Mouse (Mus musculus) MEL (cell line): ENCODE data around the gene Hemk1. TPM values are rescaled to one million over a fixed set of nuclear protein-coding genes. Genes with fewer than 3 reads are reported as not detected.

ENCODE experiments used
- DNase-seq: peaks from one replicate; pipeline ENCODE4 v3.0.0; 2011; ENCODE audit warnings: low read depth, low spot score
- H3K27ac ChIP-seq: 2 replicates; pipeline ENCODE4 v1.5.1; 2012; ENCODE audit warnings: low read depth, mild to moderate bottlenecking, control low read depth, low read length, moderate library complexity; ENCODE audit not compliant: control insufficient read depth
- H3K27me3 ChIP-seq, 2 experiments: fragments of 150-350 bp in 1 of 2; sonication (generic) in 1 of 2; 2 replicates each; pipeline ENCODE4 v1.6.1; 2012; ENCODE audit warnings: low read length in 2 of 2, mild to moderate bottlenecking in 2 of 2, improper control_type of control experiment in 1 of 2, moderate library complexity in 1 of 2; ENCODE audit not compliant: insufficient read depth in 2 of 2, control insufficient read depth in 1 of 2
- H3K36me3 ChIP-seq, 2 experiments: 2 replicates each; pipeline ENCODE4 v1.6.1; 2012 to 2014; ENCODE audit warnings: low read length in 2 of 2, improper control_type of control experiment in 1 of 2, inconsistent platforms in 1 of 2, mild to moderate bottlenecking in 1 of 2; ENCODE audit not compliant: insufficient read depth in 2 of 2, control insufficient read depth in 1 of 2
- H3K4me1 ChIP-seq, 2 experiments: fragments of 150-350 bp in 1 of 2; sonication (generic) in 1 of 2; 2 replicates each; pipeline ENCODE4 v1.6.1; 2012; ENCODE audit warnings: low read length in 2 of 2, improper control_type of control experiment in 1 of 2, mild to moderate bottlenecking in 1 of 2; ENCODE audit not compliant: insufficient read depth in 2 of 2, control insufficient read depth in 1 of 2
- H3K4me3 ChIP-seq, 2 experiments: fragments of 150-350 bp in 1 of 2; sonication (generic) in 1 of 2; 2 replicates each; pipeline ENCODE4 v1.5.1; 2012; ENCODE audit warnings: low read depth in 2 of 2, low read length in 2 of 2, mild to moderate bottlenecking in 2 of 2, moderate library complexity in 2 of 2, control low read depth in 1 of 2, improper control_type of control experiment in 1 of 2; ENCODE audit not compliant: control insufficient read depth in 1 of 2, insufficient read depth in 1 of 2
- H3K79me2 ChIP-seq: 2 replicates; pipeline ENCODE4 v1.6.1; 2012; ENCODE audit warnings: mild to moderate bottlenecking, low read length, moderate library complexity; ENCODE audit not compliant: control insufficient read depth, poor library complexity, insufficient read depth
- H3K9ac ChIP-seq: 2 replicates; pipeline ENCODE4 v1.6.1; 2012; ENCODE audit warnings: low read depth, mild to moderate bottlenecking, control low read depth, low read length, moderate library complexity; ENCODE audit not compliant: control insufficient read depth, poor library complexity, severe bottlenecking
- H3K9me3 ChIP-seq: fragments of 150-350 bp; sonication (generic); replicated peaks from 2 replicates; pipeline ENCODE4 v1.6.1; 2012; ENCODE audit warnings: mild to moderate bottlenecking, low read length, improper control_type of control experiment, moderate library complexity; ENCODE audit not compliant: insufficient read depth
- BHLHE40 ChIP-seq: IDR thresholded peaks from 2 replicates; pipeline ENCODE4 v1.6.1; 2012; ENCODE audit warnings: low read depth, mild to moderate bottlenecking, inconsistent platforms, low read length, improper control_type of control experiment, borderline replicate concordance
- CTCF ChIP-seq, 3 experiments: IDR thresholded peaks in 2 of 3; conservative IDR thresholded peaks in 1 of 3; 2 replicates each; pipeline ENCODE4 v1.5.1; 2011 to 2012; ENCODE audit warnings: low read length in 3 of 3, low read depth in 2 of 3, mild to moderate bottlenecking in 2 of 3, improper control_type of control experiment in 1 of 3, inconsistent platforms in 1 of 3, mixed read lengths in 1 of 3, moderate library complexity in 1 of 3; ENCODE audit not compliant: control insufficient read depth in 1 of 3, insufficient read depth in 1 of 3, poor library complexity in 1 of 3, severe bottlenecking in 1 of 3
- ELF1 ChIP-seq: IDR thresholded peaks from 2 replicates; pipeline ENCODE4 v1.6.1; 2014; ENCODE audit warnings: low read depth, mild to moderate bottlenecking, inconsistent platforms, low read length, improper control_type of control experiment, moderate library complexity
- EP300 ChIP-seq, 2 experiments: IDR thresholded peaks; 2 replicates each; pipeline ENCODE4 v1.6.1; 2011; ENCODE audit warnings: improper control_type of control experiment in 2 of 2, low read length in 2 of 2, low read depth in 1 of 2, mild to moderate bottlenecking in 1 of 2
- ETS1 ChIP-seq: IDR thresholded peaks from 2 replicates; pipeline ENCODE4 v1.6.1; 2012; ENCODE audit warnings: low read depth, mild to moderate bottlenecking, inconsistent platforms, low read length, improper control_type of control experiment, moderate library complexity
- GATA1 ChIP-seq: IDR thresholded peaks from 2 replicates; pipeline ENCODE4 v1.6.1; 2011; ENCODE audit warnings: low read depth, low read length, improper control_type of control experiment
- KAT2A ChIP-seq: conservative IDR thresholded peaks from 2 replicates; pipeline ENCODE4 v1.6.1; 2012; ENCODE audit warnings: low read depth, low read length, improper control_type of control experiment, inconsistent platforms
- MAZ ChIP-seq: IDR thresholded peaks from 2 replicates; pipeline ENCODE4 v1.6.1; 2012; ENCODE audit warnings: low read depth, mild to moderate bottlenecking, inconsistent platforms, low read length, improper control_type of control experiment
- MEF2A ChIP-seq: IDR thresholded peaks from 2 replicates; pipeline ENCODE4 v1.6.1; 2014; ENCODE audit warnings: low read depth, mild to moderate bottlenecking, inconsistent platforms, low read length, improper control_type of control experiment; ENCODE audit not compliant: poor library complexity, insufficient replicate concordance, severe bottlenecking; ENCODE audit errors: extremely low read depth
- MYB ChIP-seq: IDR thresholded peaks from 2 replicates; pipeline ENCODE4 v1.6.1; 2011; ENCODE audit warnings: mild to moderate bottlenecking, low read depth, low read length, improper control_type of control experiment
- MYC ChIP-seq: IDR thresholded peaks from 2 replicates; pipeline ENCODE4 v1.6.1; 2011; ENCODE audit warnings: low read depth, mild to moderate bottlenecking, low read length, improper control_type of control experiment, moderate library complexity
- NRF1 ChIP-seq: IDR thresholded peaks from 2 replicates; pipeline ENCODE4 v1.6.1; 2014; ENCODE audit warnings: low read depth, mild to moderate bottlenecking, inconsistent platforms, low read length, improper control_type of control experiment, moderate library complexity; ENCODE audit not compliant: poor library complexity, insufficient read depth, severe bottlenecking
- POLR2AphosphoS2 ChIP-seq: IDR thresholded peaks from 2 replicates; pipeline ENCODE4 v1.6.1; 2011; ENCODE audit warnings: low read length, improper control_type of control experiment
- RAD21 ChIP-seq: IDR thresholded peaks from 2 replicates; pipeline ENCODE4 v1.6.1; 2011; ENCODE audit warnings: mild to moderate bottlenecking, low read depth, low read length, improper control_type of control experiment
- RCOR1 ChIP-seq: IDR thresholded peaks from 2 replicates; pipeline ENCODE4 v1.6.1; 2012; ENCODE audit warnings: low read depth, mild to moderate bottlenecking, inconsistent platforms, low read length, improper control_type of control experiment
- SIN3A ChIP-seq: IDR thresholded peaks from 2 replicates; pipeline ENCODE4 v1.6.1; 2012; ENCODE audit warnings: low read length, improper control_type of control experiment, inconsistent platforms
- SMC3 ChIP-seq: IDR thresholded peaks from 2 replicates; pipeline ENCODE4 v1.6.1; 2011; ENCODE audit warnings: low read depth, low read length, improper control_type of control experiment
- TCF12 ChIP-seq: IDR thresholded peaks from 2 replicates; pipeline ENCODE4 v1.6.1; 2014; ENCODE audit warnings: low read depth, mild to moderate bottlenecking, inconsistent platforms, low read length, improper control_type of control experiment, moderate library complexity
- USF1 ChIP-seq: IDR thresholded peaks from 2 replicates; pipeline ENCODE4 v1.6.1; 2014; ENCODE audit warnings: low read depth, mild to moderate bottlenecking, inconsistent platforms, low read length, improper control_type of control experiment, moderate library complexity
- USF2 ChIP-seq, 2 experiments: IDR thresholded peaks; 2 replicates each; pipeline ENCODE4 v1.6.1; 2011 to 2012; ENCODE audit warnings: improper control_type of control experiment in 2 of 2, low read length in 2 of 2, borderline replicate concordance in 1 of 2, inconsistent platforms in 1 of 2, low read depth in 1 of 2, mild to moderate bottlenecking in 1 of 2; ENCODE audit not compliant: insufficient read depth in 1 of 2
- ZMIZ1 ChIP-seq: IDR thresholded peaks from 2 replicates; pipeline ENCODE4 v1.6.1; 2012; ENCODE audit warnings: low read depth, mild to moderate bottlenecking, inconsistent platforms, low read length, improper control_type of control experiment, moderate library complexity
- polyA plus RNA-seq, 2 experiments: library from polyadenylated mRNA; stranded (reverse) in 1 of 2; unstranded in 1 of 2; fragments of >175 nt in 1 of 2; fragments of >200 nt in 1 of 2; gene quantifications; 2 replicates each; pipeline versions ENCODE4 v1.2.1 to v1.2.4; 2012; ENCODE audit warnings: low replicate concordance in 2 of 2, low read depth in 1 of 2; ENCODE audit not compliant: insufficient read length in 2 of 2, insufficient read depth in 1 of 2, missing spikeins in 1 of 2
- total RNA-seq: library from RNA; depleted of rRNA; stranded (reverse); fragments of 300-350 nt; gene quantifications from 2 replicates; pipeline ENCODE4 v1.2.3, GENCODE M21; 2012

Gene Hemk1
- total and polyA plus RNA-seq, 3 experiments, result 7.5 to 11.8 TPM; not detected in 1

DNA sequence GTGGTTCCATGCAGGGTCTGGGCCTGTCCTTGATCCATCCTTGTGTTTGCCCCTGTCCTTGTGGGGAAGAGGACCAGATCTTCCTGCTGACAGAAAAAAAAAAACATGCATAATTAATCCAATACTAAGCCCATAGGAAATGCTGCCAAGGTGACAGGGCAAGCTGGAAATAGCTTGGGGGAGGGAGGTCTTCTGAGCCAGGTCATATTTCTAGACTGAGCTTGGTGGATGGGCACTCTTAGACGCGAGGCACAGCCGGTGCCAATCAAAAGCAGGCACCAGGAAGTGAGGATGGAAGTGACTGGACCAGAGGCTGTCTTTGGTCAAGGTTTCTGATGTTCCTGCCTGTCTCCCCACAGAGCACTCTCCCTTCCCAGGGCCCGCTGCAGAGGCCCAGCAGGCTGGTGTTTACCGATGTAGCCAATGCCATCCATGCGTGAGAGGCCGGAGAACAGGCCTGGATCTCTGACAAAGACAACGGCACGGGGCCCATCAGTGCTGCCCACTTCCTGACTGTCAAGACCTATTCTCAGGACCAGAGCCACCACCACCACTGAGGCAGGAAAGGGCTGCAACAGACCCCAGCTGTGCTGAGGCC lies 9.5 kb upstream of the Hemk1 start:
- no peak for DNase-seq
- Histone ChIP-seq H3K9ac (no peak overlapping the region), H3K4me3 (no peak overlapping the region), H3K36me3 (peaks cover 0 to 6% of the 10 kb centered on the region in 2 experiments; a peak in 2 of 4 replicates), H3K79me2 (no peaks in the 10 kb centered on the region), H3K4me1 (peaks cover 0 to 10% of the 10 kb centered on the region in 2 experiments; a peak in 1 of 4 replicates)
- TF ChIP-seq RAD21, result no peak
- no peak for TF ChIP-seq BHLHE40
- no peak for TF ChIP-seq MEF2A
- TF ChIP-seq, all 39 proteins: peak for 0
- no peak overlapping the region for H3K27ac ChIP-seq
- H3K9me3 ChIP-seq, result no peaks in the 10 kb centered on the region
- H3K27me3 ChIP-seq, result no peaks in the 10 kb centered on the region; a peak in 2 of 4 replicates

- no peak overlapping the region for H3K9ac ChIP-seq
- no peak overlapping the region for H3K27ac ChIP-seq
- no peaks in the 10 kb centered on the region for H3K9me3 ChIP-seq
- H3K4me1 ChIP-seq, result peaks cover 0 to 12% of the 10 kb centered on the region in 2 experiments; a peak in 2 of 4 replicates
- H3K4me3 ChIP-seq, result no peak overlapping the region
- TF ChIP-seq NRF1, result no peak
- no peak for TF ChIP-seq TCF12
- TF ChIP-seq USF1, result no peak
- no peak for TF ChIP-seq CTCF (IDR thresholded peaks at IDR 0.05 in 2 of 3, conservative IDR thresholded peaks at IDR 0.05 in 1 of 3; ENCODE audit: control insufficient read depth in 1 of 3, insufficient read depth in 1 of 3, low read depth in 2 of 3, low read length in 3 of 3, poor library complexity in 1 of 3, severe bottlenecking in 1 of 3)
- TF ChIP-seq USF2 (IDR thresholded peaks at IDR 0.05; ENCODE audit: borderline replicate concordance in 1 of 2, insufficient read depth in 1 of 2, low read depth in 1 of 2, low read length in 2 of 2), result no peak
- TF ChIP-seq MYC, result no peak
- no peak for TF ChIP-seq GATA1
- no peak for TF ChIP-seq ZMIZ1
- TF ChIP-seq KAT2A, result no peak
- TF ChIP-seq MEF2A, result no peak
- TF ChIP-seq SIN3A, result no peak
- no peak for TF ChIP-seq MAZ
- TF ChIP-seq POLR2AphosphoS2, result no peak
- TF ChIP-seq ETS1, result no peak
- TF ChIP-seq ELF1, result no peak
- no peak for TF ChIP-seq RAD21
- no peak for TF ChIP-seq MYB
- TF ChIP-seq SMC3, result no peak
- TF ChIP-seq EP300 (IDR thresholded peaks at IDR 0.05; ENCODE audit: low read depth in 1 of 2, low read length in 2 of 2), result no peak
- no peak for TF ChIP-seq RCOR1
- H3K27me3 ChIP-seq, result no peaks in the 10 kb centered on the region; a peak in 1 of 4 replicates
- peaks cover 0 to 6% of the 10 kb centered on the region in 2 experiments; a peak in 2 of 4 replicates for H3K36me3 ChIP-seq
- no peak for DNase-seq
- H3K79me2 ChIP-seq, result no peaks in the 10 kb centered on the region
These were observed 7.9 kb upstream of the Hemk1 start for GRCm38 (mm10) chr9:107346081-107346480.
